Mouse (Mus musculus): ENCODE measurements at regions not wholly inside any gene's neighbourhood (a gene's known extent, or its start where the extent isn't known, plus 50 kb on each side); places are given as distances from the start of the nearest gene placed in this dataset.

DNA sequence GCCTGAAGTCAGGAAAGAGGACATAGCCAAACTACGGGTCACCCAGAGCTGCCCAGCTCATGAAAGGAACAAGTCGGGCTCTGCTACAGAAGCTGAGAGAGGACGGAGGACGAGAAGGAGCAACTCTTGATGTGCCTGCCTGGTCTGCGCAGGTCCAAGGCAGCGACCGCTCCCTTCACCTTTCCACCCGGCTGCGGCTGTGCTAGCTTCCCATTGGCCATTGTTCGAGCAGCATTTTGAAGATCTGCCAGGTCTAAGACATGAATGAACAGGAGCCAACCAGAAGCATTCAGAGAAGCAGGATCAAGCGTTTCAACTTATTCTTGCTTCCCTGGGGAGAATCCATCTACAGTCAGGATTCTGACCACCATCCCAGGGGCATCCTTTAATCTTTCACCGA is 113.3 kb upstream of the Wnt4 start:
- intact Hi-C loops (cut with DNase I) = loop anchor here (5.0 kb wide), 2 partner anchors 87 to 123 kb away; no protein-coding TSS in a partner anchor

DNA sequence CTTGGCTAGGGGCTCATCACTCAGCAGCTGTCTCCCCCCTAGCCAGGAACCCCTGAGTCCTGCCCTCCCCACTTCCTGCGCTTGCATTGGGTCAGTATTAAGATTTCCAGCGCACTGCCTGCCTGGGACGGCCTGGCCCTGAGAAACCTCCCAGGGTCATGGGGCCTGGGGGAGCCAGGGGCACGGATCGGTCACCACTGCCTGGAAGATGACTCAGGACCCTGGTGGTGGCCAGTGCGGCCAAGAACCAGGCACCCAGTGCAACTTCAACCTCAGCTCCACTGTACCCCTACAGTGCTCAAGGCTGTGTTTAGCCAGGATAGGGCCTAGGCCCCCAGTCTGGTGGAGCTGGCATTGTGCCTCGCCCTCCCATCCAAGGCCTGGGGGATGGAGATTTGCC is 111.9 kb upstream of the Zbtb40 start:
- intact Hi-C loops (cut with DNase I) = loop anchor here (5.0 kb wide), 2 partner anchors 83 to 127 kb away; no protein-coding TSS in a partner anchor

DNA sequence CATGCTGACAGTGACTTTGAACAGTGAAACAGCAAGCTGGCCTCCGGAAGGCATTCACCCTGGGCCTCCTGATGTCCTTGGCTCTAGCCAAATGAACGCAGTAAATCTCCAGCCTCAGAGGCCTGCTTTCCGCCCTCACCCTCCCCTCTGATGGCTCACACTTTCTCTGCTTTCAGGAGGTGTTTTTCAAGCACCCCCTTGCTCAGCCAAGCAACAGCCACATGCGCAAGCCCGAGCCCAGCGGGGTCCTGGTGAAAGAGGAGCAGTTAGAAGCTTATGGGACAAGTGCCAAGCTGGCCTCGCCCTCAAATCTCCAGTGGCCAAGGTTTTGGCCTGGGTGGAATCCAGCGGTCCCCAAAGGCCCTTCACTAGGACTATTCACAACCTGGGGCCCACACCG is 109.6 kb upstream of the Zbtb40 start:
- intact Hi-C loops (cut with DNase I) = loop anchor here (5.0 kb wide), 1 partner anchor 41 kb away; no protein-coding TSS in a partner anchor

DNA sequence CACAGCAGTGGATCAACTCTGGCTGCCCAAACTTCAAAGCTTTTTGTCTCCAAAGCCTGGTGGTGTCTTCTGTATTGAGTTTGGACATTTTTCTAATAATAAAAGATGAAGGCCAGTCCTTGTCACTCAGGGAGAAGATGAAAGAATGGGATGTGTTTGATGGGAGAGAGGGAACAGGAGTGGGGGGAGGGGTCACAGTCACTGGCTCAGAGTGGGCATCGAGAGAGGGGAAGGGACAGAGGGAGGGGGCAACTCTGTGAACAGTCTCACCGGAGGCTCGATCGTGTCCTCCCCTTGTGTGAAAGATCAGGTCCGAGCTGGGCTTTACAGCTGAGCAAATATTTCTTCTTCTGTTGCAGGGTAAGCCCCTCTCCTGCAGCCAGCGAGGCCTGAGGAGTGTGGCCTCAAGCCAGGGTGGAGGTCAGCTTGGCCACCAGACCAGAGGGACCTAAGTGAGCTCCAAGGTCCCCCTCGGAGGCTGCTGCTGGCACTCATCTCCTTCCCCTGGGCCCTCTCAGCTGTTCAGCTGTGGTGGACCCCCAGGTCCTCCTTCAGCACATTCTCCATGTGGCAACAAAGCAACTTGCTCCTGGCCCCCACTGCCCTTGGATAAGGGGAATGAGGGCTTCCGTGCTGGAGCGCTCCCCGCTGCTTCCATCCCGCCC is 108.0 kb upstream of the Zbtb40 start:
- intact Hi-C loops (cut with DNase I) = loop anchor here (5.0 kb wide), 1 partner anchor 39 kb away; no protein-coding TSS in a partner anchor

DNA sequence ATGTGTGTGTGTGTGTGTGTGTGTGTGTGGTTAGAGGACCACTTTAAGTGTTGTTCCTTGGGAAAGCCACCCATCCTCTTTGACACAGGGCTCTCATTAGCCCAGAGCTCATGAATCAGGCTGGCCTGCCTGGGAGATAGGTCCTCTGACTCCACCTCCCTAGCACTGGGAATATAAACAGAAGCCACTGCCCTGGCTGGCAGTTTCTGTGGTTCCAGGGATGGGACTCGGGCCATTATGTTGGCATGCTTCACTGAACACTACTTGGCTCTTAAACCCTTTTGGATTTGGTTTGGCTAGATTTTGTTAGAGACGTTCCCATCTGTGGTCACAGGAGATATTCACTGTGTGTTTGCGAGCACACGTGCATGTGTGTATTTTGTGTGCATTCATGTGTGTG is 100.2 kb upstream of the Zbtb40 start:
- intact Hi-C loops (cut with DNase I) = no loop called here

DNA sequence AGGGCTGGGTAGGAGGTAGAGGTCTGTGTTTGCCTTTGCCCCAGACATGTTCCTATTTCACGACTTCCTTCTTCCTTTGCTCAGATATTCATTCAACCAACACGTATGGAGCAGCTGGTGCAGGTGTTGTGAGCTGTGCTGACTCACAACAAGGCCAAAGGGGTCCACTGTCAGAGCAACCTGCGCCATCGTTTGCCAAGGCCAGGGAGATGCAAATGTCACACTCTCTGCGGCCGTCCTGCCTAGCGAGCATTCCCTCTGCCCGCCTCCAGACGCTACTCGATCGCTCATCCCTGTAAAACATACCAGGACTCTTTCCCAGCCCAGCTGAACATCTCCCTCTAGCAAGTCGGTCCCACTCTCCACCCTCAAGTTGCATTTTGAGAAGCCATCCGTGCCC is 99.2 kb upstream of the Zbtb40 start:
- intact Hi-C loops (cut with DNase I) = no loop called here

DNA sequence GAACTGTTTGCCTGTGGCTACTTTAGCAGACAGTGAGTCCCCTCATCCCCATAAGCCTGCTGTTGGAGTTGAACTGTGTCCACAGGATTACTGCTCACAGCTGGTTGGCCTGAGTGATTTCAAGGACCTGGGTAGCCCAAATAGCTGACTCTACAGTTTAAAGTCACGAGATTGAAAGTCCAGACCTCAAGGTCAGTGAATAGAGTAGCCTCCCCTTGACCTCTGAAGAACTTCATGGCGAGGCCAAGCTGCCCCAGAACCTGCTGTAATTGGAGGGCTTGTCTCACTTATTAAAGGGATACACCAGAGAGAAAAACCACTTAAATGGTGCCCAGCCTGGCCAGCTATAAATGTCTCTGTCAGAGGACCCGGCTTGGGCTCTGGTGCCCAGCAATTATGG is 97.7 kb upstream of the Zbtb40 start:
- intact Hi-C loops (cut with DNase I) = no loop called here

DNA sequence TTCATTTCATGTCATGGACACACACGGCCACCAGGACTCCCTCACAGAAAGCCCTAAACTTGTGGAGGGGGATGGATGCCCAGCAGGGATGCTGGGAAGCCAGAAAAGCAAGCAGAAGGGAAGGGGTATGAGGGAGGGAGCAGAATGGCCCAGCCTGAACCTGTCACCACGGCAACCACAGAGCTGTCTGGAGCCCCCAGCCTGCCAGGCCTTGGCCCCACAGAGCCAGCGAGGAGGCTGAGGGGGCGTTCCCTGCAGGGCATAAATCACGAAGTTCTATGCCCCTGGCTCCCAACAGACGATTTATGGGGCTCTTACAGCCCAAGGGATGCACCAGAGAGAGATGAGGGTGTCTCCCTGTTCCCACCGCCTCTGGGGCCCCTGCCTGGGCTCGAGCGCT is 93.7 kb upstream of the Zbtb40 start:
- intact Hi-C loops (cut with DNase I) = no loop called here

DNA sequence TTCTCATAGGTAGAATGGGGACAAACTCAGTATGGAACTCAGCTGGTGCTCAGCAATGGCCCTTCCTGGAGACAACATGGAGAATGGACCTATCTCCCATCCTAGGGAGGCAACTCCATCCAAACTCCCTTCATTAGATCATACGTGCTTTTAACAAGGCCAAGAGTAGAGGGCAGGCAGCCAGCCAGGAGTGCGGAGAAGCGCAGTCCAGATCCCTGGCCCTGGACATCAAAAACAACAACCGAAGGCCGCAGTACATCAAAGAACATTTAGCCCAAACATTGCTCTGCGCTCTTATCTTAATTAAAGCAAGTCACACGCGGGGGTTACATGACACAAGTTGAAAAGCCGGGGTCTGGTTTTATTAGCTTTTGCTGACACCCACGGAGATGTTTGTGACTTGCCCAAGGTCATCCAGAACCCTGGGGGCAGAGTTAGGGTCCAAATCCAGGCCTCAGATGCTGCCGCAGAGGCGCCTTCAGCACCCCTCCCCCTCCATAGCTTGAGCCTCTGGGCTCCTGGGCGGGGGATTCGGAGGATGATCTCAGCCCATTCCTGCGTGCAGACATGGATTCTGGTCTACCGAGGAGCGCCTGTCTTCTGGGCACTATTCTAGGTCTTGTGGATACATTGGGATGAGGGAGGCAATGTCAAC is 90.6 kb upstream of the Zbtb40 start:
- intact Hi-C loops (cut with DNase I) = no loop called here

DNA sequence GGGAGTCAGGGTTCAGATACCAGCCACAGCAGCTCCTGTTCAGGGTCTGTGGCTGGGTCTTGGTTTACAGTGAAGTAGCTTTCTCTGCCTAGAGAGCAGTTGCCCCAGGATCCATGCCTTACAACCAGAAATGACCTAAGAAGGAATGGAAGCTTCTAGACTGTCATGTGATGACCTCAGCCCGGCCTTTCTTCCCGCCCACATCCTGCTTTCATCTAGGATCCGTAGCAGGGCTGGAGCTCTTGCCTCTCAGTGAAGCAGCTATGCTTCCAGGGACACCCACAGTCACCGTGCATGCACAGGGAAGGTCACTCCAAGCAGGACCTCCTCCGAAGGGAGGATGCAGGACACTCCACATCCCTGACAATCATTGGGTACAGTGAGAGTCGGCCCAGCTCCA is 89.5 kb upstream of the Zbtb40 start:
- intact Hi-C loops (cut with DNase I) = no loop called here

DNA sequence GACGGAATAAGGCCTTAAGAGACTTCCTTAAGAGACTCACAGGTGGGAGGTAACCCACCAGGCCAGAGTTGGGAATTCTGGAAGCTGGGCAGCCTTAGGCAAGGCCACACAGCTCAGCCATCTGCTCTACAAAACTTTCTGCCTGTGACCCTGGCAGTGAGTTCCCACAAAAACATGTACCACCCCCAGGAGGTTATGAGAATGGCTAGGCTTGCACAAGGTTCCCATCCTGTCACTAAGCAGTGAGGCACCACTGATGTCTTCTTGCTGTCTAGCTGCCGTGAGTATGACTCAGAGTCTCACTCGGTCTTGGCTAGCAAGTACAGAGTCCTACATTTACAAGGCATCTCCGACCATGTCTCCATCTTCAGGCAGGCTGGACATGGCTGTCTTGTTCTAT is 87.7 kb upstream of the Zbtb40 start:
- intact Hi-C loops (cut with DNase I) = no loop called here

DNA sequence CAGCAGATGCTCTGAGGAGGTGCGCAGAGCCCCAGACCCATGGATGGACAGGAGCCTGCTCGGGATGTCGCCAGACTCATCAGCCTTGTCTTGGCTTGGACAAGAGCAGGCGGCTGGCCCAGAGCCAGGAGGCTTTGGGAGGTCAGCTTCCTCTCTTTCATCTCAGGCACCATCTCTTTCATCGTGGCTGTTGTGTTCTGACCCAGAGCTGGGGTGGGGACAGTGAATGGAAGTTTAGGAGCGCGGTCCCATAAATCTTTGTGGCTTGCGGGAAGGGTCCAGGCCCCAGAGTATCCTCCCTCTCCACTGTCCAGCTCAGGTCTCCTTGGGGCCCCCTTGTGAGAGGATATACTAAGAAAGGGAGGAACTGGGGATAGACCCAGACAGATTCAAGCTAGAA is 87.2 kb upstream of the Zbtb40 start:
- intact Hi-C loops (cut with DNase I) = no loop called here

DNA sequence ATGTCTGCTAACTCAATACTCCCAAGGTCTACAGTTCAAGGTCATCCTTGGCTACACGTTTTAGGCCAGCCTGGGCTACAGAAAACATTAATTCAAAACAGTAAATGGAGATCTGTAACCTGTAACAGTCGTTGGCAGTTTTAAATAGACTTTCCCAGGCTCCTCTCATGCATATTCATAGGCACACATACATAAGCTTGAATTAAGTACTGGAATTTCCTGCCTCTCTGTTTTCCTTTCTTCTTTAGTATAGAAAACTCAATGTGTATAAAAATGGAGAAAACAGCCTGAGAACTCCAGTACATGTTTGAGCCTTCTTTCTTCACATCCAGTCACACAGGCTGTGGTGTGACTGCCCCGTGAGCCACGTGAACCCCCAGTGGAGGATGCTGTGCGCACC is 86.0 kb upstream of the Zbtb40 start:
- intact Hi-C loops (cut with DNase I) = no loop called here

DNA sequence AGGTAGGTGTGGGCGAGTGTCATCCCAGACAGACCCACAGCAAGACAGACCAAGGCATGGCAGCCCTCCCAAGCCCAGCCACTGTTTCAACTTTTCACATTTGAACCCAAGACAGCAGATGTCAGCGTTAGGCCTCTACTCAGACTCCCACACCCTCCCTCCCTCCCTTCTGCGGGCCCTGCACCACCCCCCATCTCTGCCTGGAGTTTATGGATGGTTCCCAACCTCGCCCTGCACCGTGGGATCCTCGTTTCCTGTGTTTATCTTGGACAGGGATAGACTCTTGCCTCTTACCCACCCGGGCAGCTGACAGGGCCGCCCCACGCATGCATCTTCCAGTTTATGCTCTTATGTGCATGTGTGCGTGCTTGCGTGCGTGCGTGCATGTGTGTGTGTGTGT is 85.2 kb upstream of the Zbtb40 start:
- intact Hi-C loops (cut with DNase I) = no loop called here

DNA sequence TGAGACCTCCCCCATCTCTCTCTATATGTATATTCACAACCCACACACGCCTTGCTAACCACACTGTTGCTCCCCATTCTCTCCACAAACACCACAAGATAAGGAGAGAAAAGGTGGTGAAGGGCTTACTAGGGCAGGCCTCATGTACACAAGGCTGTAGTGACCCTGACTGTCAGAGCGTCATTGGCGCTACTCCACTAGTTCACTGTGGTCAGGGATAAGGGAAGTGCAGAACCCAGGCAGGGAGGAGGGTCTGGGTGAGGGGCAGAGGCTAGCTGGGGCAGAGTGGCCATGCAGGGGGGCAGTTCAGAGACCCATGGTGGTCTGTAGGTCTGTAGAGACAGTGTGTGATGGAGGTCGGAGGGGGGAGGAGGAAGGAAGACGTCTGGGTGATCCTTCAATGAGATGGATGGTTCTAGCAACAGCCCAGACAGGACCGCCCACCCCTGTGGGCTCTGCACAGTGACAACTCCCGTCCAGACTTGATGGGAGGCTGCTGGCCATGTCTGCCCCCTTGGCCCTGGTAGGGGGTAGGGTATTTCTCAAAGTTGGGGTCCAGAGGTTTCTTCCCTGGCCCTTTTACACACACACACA is 82.1 kb upstream of the Zbtb40 start:
- intact Hi-C loops (cut with DNase I) = no loop called here

DNA sequence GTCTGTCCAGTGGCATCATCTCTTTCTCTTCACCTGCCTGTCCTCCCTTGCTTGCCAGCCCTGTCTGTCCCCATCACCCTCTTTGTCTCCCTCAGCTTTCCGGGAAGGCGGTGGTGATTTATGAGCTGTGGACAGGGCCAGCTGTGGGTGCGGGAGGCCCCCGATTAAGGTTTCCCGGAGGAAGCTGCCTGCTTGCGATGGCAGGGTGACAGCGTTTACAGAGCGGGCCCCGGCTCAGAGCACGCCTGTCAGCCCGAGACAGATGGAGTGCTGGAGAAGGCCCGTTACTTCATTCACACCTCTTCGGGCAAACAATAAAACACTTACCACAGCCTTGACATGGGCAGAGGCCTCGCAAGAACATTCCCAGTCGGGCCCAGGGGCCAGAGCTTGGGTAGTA is 79.6 kb upstream of the Zbtb40 start:
- intact Hi-C loops (cut with DNase I) = no loop called here

DNA sequence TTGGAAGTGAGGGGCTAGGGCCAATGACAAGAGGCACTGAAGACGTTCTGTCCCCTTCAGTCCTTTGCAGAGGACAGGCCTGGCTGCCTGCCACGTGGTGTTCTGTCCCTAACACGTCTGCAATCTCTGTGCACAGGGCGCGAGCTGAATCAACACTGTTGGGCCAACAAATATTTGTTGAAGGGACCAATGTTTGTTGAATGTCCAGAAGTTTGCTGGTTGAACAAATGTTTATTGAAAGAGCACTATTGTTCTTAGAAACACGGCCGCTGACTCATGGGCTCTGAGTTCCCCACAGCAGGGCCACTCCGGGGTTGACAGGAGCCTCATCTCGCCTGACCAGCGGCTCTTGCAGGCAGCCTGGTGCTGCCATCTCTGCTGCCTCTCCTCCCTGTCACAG is 73.1 kb upstream of the Zbtb40 start:
- intact Hi-C loops (cut with DNase I) = no loop called here

DNA sequence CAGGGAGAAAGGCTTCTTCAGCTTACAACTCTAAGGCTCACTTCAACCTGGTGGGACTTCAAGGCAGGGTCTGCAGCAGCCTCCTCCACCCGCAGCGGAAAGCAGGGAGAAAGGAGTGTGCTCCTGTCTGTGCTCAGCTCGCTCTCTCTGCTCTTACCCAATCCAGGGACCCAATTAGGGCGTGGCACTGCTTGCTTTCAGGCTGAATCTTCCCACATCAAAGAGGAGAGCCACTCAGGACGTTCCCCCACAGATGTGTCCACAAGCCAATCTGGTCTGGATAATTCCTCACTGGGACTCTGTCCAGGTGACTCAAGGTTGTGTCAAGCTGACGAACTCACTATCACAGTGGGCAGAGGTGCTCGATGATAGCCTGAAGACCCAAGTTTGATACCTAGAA is 72.0 kb upstream of the Zbtb40 start:
- intact Hi-C loops (cut with DNase I) = no loop called here

DNA sequence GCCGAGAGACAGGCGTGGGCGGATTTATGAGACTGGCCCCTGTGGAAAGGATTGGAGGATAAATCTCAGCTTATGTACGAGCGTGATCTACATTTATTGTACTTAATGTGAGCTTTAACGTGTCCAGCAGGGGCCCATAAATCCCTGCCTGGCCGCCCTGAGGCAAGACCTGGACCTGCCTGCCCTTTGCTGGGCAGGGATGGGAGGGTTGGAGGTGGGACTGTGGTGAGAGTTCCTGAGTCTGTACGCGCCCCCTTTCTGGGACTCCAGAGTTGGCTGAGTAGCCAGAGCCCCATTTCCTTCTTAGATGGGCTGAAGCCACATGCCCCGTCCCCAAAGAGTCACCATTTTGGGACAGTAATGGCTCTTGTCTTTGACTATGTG is 69.7 kb upstream of the Zbtb40 start:
- intact Hi-C loops (cut with DNase I) = loop anchor here (5.0 kb wide), 1 partner anchor 39 kb away; no protein-coding TSS in a partner anchor

DNA sequence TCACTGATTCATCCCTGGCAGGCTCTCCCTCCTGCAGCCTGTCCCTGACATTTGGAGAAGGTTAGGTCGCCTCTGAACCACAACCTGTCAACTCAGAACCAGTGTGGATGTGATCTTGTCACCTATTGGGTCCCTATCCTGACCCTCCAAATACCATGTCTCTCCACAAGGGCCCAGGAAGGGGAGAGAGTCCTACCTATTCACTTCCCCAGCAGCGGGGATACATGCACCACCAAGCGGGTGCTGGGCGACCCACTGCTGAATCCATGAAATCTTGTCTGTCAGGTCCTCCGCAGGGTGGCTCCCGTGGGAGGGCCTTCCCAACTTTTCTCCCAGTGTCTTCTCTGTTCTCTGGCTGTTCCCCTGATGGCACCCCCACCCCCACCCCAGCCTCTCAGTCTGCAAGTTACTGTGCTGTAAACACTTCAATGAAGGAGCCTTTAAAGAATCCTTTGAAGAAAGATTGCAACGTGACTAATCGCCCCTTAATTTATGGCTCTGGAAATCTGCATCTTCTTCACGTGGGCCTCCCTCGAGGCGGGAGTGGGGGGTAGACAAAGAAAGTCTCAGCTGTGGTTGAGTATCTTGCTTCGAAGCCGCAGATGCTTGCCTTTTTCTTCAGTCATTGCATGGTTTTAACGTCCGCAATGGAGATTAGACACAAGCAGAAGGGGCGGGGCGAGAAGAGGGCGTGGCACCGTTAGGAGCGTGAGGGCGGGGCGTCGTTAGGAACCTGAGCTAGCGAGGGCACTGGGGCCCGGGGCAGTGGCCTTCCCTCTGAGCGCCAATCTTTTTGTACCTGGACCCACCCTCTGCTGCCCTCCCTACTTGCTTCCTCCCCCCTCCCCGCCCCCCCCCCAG is 69.1 kb upstream of the Zbtb40 start:
- intact Hi-C loops (cut with DNase I) = loop anchor here (5.0 kb wide), 1 partner anchor 40 kb away; no protein-coding TSS in a partner anchor

DNA sequence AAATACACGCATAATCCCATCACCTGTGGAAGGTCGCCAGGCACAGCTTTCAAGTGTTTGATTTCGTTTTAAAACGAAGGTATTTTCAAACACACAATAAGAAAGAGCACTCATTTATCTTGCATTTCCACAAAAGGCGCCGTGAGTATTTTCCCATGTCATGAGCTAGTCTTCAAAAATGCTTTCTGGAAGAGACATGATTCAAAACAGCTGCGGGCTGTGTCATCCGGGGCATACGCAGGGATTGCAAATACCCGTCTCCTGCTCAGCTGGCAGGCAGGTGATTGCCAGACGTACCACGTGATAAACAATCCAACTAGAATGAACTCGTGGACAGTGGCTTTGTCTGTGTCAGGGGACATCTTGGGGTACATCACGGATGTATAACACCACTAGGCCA is 66.5 kb upstream of the Zbtb40 start:
- intact Hi-C loops (cut with DNase I) = loop anchor here (5.0 kb wide), 1 partner anchor 42 kb away; no protein-coding TSS in a partner anchor

DNA sequence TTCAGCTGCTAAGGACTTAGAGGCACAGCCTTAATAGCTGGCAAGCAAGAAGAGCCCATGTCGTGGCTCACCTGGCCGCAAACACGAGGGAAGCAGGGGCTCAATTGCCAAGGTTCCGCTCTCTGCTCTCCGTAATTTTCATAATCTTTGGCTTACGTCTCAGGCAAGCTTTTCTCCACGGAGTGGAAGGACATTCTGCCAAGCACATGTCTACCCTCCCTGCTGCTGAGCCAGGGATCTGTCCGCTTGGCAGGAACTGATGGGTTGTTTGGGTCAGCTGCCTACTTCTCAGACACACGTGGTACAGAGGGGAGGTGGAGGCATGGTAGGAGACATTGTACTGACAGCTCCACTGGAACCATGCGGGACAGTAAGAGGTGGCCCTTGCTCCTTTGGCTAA is 61.7 kb upstream of the Zbtb40 start:
- intact Hi-C loops (cut with DNase I) = no loop called here
